In the genomic region with DNA sequence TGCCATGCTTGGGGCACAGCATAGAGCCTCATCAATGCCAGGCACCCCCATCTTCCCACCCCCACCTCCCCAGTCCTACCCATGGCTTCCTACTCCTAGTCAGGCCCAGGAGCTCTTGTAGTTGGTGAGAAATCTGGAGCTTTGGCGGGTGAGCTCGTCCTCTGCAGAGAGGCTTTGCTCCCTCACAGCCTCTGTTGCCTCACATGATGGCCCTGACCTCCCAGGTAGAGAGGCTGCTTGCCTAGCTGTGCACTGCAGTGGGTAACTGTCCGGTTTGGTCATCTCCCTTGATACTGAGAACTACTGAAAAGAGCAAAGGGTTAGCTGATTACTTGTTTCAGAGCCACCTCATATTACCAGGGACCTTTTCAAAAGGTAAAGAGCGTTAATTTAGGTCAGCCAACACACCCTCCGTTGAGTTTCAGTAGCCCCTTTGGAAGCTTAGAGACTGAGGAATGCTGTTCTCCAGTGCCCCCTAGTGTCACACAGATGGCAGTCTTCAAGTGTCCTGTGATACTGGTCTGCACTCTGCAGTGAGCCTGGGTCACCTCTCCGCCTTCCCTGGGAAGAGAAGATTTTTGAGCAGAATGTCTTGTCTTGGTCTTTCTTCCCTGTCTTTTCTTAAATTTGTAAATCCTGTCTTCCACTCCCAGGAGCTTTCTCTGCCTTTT, we compare ENCODE assay signal across 7 mouse cellular contexts. TPM values are rescaled to one million over a fixed set of nuclear protein-coding genes. Genes with fewer than 3 reads are reported as not detected.
A peak's percentile ranks its signal among the peaks of the same experiment; 100 is the strongest.
DNase-seq lines count a peak whose midpoint lies in the region; ATAC-seq and TF ChIP-seq lines count a peak whose summit lies in the region.

No protein-coding gene starts in this region.

- ATAC-seq in embryonic facial prominence, embryonic 11.5 days (replicated peaks; ENCODE audit: insufficient number of reproducible peaks, low FRiP score, low TSS enrichment, low read depth), result no peak; the same call in 1 of the 2 replicates
- peak; percentile 65; the same call in 1 of the 2 replicates for ATAC-seq in kidney, embryonic 16.5 days (ENCODE audit: low FRiP score, low TSS enrichment)

- H3K27me3 ChIP-seq in spleen, adult 2 months (ENCODE audit: control insufficient read depth, insufficient read depth, low read length), result no peaks in the 10 kb centered on the region
- H3K27me3 ChIP-seq in embryonic facial prominence, embryonic 11.5 days (ENCODE audit: control insufficient read depth, insufficient read depth, low read length), result no peaks in the 10 kb centered on the region
- no peaks in the 10 kb centered on the region for H3K27me3 ChIP-seq in kidney, embryonic 16.5 days (ENCODE audit: insufficient read depth, low read length)
- no peaks in the 10 kb centered on the region for H3K27me3 ChIP-seq in limb, embryonic 10.5 days (ENCODE audit: low read depth, poor library complexity, severe bottlenecking)

- DNase-seq in spleen, adult 2 months (ENCODE audit: low read depth in 1 of 2, low spot score in 2 of 2), result peak in 1 of 2 experiments; percentile 19
- no peak for DNase-seq in spleen, adult 12 weeks (ENCODE audit: low spot score)
- DNase-seq in embryonic facial prominence, embryonic 11.5 days (ENCODE audit: low spot score), result peak; percentile 68
- peak; percentile 66 for DNase-seq in mesoderm, embryonic 11.5 days (ENCODE audit: low read depth, low spot score)
- DNase-seq in limb, embryonic 10.5 days (ENCODE audit: low spot score), result no peak

- 71% methylated on average over 6 of the region's 6 CpGs for WGBS in spleen, adult 2 months
- 42% methylated on average over 6 of the region's 6 CpGs for WGBS in embryonic facial prominence, embryonic 11.5 days
- WGBS in kidney, embryonic 16.5 days, result 38% methylated on average over 6 of the region's 6 CpGs
- WGBS in limb, embryonic 10.5 days, result 53% methylated on average over 6 of the region's 6 CpGs

- peak; percentile 53; the same call in 1 of the 2 replicates for TF ChIP-seq CTCF in spleen, adult 2 months (IDR thresholded peaks at IDR 0.05; ENCODE audit: extremely low read depth, insufficient read depth, insufficient read length, insufficient replicate concordance)
- peak; percentile 42 for TF ChIP-seq CTCF in bone marrow macrophage, adult 2 months (IDR thresholded peaks at IDR 0.05; ENCODE audit: low read depth, low read length)

- no peak for TF ChIP-seq POLR2A in spleen, adult 2 months (IDR thresholded peaks at IDR 0.05; ENCODE audit: low read depth, low read length)
- no peak for TF ChIP-seq POLR2A in bone marrow macrophage, adult 2 months (IDR thresholded peaks at IDR 0.05; ENCODE audit: borderline replicate concordance, low read depth, low read length)

- no peak overlapping the region for H3K27ac ChIP-seq in spleen, adult 2 months (ENCODE audit: insufficient read depth, low read length)
- no peak overlapping the region for H3K27ac ChIP-seq in bone marrow macrophage, adult 2 months (ENCODE audit: insufficient read depth, low read depth, low read length)
- no peak overlapping the region for H3K27ac ChIP-seq in embryonic facial prominence, embryonic 11.5 days (replicated peaks; ENCODE audit: low read depth, low read length)
- H3K27ac ChIP-seq in kidney, embryonic 16.5 days (ENCODE audit: low read length), result no peak overlapping the region
- no peak overlapping the region for H3K27ac ChIP-seq in limb, embryonic 10.5 days

- no peak overlapping the region for H3K4me3 ChIP-seq in spleen, adult 2 months (ENCODE audit: extremely low read depth, insufficient read depth, insufficient read length)
- no peak overlapping the region for H3K4me3 ChIP-seq in bone marrow macrophage, adult 2 months (ENCODE audit: insufficient read depth, low read length)
- no peak overlapping the region for H3K4me3 ChIP-seq in embryonic facial prominence, embryonic 11.5 days (ENCODE audit: low read depth, low read length)
- H3K4me3 ChIP-seq in kidney, embryonic 16.5 days (ENCODE audit: low read length), result no peak overlapping the region
- no peak overlapping the region for H3K4me3 ChIP-seq in limb, embryonic 10.5 days

- H3K9me3 ChIP-seq in embryonic facial prominence, embryonic 11.5 days (replicated peaks; ENCODE audit: control insufficient read depth, low read length), result no peaks in the 10 kb centered on the region
- H3K9me3 ChIP-seq in kidney, embryonic 16.5 days (ENCODE audit: low read length), result no peaks in the 10 kb centered on the region
- no peaks in the 10 kb centered on the region for H3K9me3 ChIP-seq in limb, embryonic 10.5 days (replicated peaks)

- no peak overlapping the region for H3K9ac ChIP-seq in embryonic facial prominence, embryonic 11.5 days (replicated peaks; ENCODE audit: low read length)
- no peak overlapping the region for H3K9ac ChIP-seq in kidney, embryonic 16.5 days (replicated peaks; ENCODE audit: low read length)

- peaks cover 3% of the 10 kb centered on the region; the same call in 1 of the 2 replicates for H3K36me3 ChIP-seq in spleen, adult 2 months (ENCODE audit: control insufficient read depth, insufficient read depth, low read length)
- H3K36me3 ChIP-seq in embryonic facial prominence, embryonic 11.5 days (replicated peaks; ENCODE audit: control insufficient read depth, insufficient read depth, low read depth, low read length), result no peaks in the 10 kb centered on the region; the same call in 1 of the 2 replicates
- H3K36me3 ChIP-seq in kidney, embryonic 16.5 days (ENCODE audit: insufficient read depth, low read length), result peaks cover 8% of the 10 kb centered on the region
- H3K36me3 ChIP-seq in limb, embryonic 10.5 days, result peaks cover 28% of the 10 kb centered on the region

- H3K4me2 ChIP-seq in embryonic facial prominence, embryonic 11.5 days (ENCODE audit: low read depth, low read length), result no peak overlapping the region
- H3K4me2 ChIP-seq in kidney, embryonic 16.5 days (replicated peaks; ENCODE audit: low read depth, low read length), result no peak overlapping the region

- H3K4me1 ChIP-seq in spleen, adult 2 months (ENCODE audit: control insufficient read depth, insufficient read depth, insufficient read length), result peaks cover 10% of the 10 kb centered on the region; the same call in 1 of the 2 replicates
- H3K4me1 ChIP-seq in bone marrow macrophage, adult 2 months (ENCODE audit: control insufficient read depth, insufficient read depth, low read length), result peaks cover 28% of the 10 kb centered on the region
- no peaks in the 10 kb centered on the region for H3K4me1 ChIP-seq in embryonic facial prominence, embryonic 11.5 days (ENCODE audit: control insufficient read depth, insufficient read depth, low read length)
- peaks cover 6% of the 10 kb centered on the region; the same call in 1 of the 2 replicates for H3K4me1 ChIP-seq in kidney, embryonic 16.5 days (ENCODE audit: insufficient read depth, low read length)
- peaks cover 8% of the 10 kb centered on the region for H3K4me1 ChIP-seq in limb, embryonic 10.5 days

RNA-seq across cellular contexts. Expression of gene Gm20388, which starts 16.9 kb away (rescaled TPM):
- polyA plus RNA-seq in spleen, adult 2 months (2012; rRNA removed), result 26.1 and 26.4 TPM in 2 replicates
- polyA plus RNA-seq in bone marrow macrophage, adult 2 months (2012; ENCODE audit: insufficient read depth, insufficient read length, missing spikeins), result 32.7 and 45.3 TPM in 2 replicates
- polyA plus RNA-seq in embryonic facial prominence, embryonic 11.5 days (2014; fragmentation: Nextera tagmentation; extraction: Ambion mirVana), result 3.1 TPM in 1 of 2 replicates, not detected in the other
- 2.9 and 7.7 TPM in 2 replicates for polyA plus RNA-seq in kidney, embryonic 16.5 days (2015; fragmentation: Nextera tagmentation; extraction: Ambion mirVana)
- 2.3 and 2.5 TPM in 2 replicates for polyA plus RNA-seq in limb, embryonic 10.5 days (2016; fragmentation: Nextera tagmentation; extraction: Ambion mirVana)

RNA-seq across cellular contexts. Expression of gene Usp10, which starts 17.4 kb away (rescaled TPM):
- 77.8 and 81.9 TPM in 2 replicates for polyA plus RNA-seq in spleen, adult 2 months (2012; rRNA removed)
- polyA plus RNA-seq in bone marrow macrophage, adult 2 months (2012; ENCODE audit: insufficient read depth, insufficient read length, missing spikeins), result 17.3 and 19.2 TPM in 2 replicates
- polyA plus RNA-seq in embryonic facial prominence, embryonic 11.5 days (2014; fragmentation: Nextera tagmentation; extraction: Ambion mirVana), result 142 and 143 TPM in 2 replicates
- 194 and 197 TPM in 2 replicates for polyA plus RNA-seq in kidney, embryonic 16.5 days (2015; fragmentation: Nextera tagmentation; extraction: Ambion mirVana)
- polyA plus RNA-seq in limb, embryonic 10.5 days (2016; fragmentation: Nextera tagmentation; extraction: Ambion mirVana), result 226 and 235 TPM in 2 replicates

Comparison
In these comparisons a context has a peak if more than half of its experiments do, and no peak if none do; other contexts are left out.
1. DNase-seq: peak in embryonic facial prominence, embryonic 11.5 days (single experiment) and mesoderm, embryonic 11.5 days (single experiment); none in spleen, adult 12 weeks (single experiment) and limb, embryonic 10.5 days (single experiment).